Mouse (Mus musculus) left cerebral cortex, postnatal 14 days (tissue): ENCODE measurements around the gene Ltbp1. TPM values are rescaled to one million over a fixed set of nuclear protein-coding genes. Genes with fewer than 3 reads are reported as not detected.

Experiments
- DNase-seq, 2 experiments: peaks; one replicate each; pipeline ENCODE4 v3.0.0; 2021 to 2022; ENCODE audit warnings: low spot score in 2 of 2, mixed read lengths in 1 of 2
- intact Hi-C: fragments of 180-260 bp; cut with DNase I; formaldehyde crosslinking; loops from one replicate; pipeline ENCODE4 v1.15.1; 2025
- total RNA-seq, 2 experiments: library from RNA; stranded (reverse); gene quantifications; 2 replicates each; pipeline ENCODE4 v1.2.3; 2021

Ltbp1 gene
- total RNA-seq, 2 experiments from 2014 or later: 7.4 to 8.9 TPM

DNA sequence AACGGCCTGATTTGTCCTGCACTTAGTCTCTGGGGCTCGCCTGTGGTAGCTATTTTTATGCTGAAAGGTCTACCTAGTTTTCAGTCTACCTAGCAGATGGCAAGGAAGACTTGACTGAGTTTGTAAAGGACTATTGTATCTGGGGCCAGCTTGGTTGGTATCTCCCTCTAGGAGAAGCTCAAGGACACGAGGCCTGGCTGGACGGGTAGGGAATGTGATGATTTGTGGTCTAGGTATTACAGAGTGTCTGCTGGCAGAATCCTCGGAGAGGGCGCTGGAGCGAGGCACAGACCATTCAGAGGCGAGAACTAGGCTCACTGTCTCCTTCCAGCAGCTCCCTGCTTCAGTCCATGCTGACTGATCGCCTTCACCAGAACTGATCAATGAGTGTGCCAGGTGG lies 146.4 kb downstream of the Ltbp1 start:
- no peak for DNase-seq
- intact Hi-C loops: no loop called here

DNA sequence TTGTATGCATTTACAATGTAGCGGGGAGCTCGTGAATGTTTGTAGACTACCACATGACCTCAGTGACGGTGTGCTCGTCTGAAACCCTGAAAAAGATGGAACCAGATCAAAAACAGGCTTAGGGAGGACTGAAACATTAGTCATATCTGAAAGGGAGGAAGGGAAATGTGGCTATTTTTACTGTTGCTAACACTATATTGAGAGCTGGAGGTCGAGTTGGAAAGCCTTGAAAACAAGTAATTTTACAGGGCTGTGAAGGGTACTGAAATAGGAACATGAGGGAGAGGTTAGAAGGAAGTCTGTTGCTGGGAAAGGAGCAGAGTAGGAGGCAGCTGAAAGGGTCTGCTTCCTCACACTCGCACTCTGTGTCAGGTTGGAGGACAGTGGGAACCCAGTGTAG lies 147.7 kb downstream of the Ltbp1 start:
- intact Hi-C loops: no loop called here
- peak in 1 of 2 experiments; percentile 37 for DNase-seq

DNA sequence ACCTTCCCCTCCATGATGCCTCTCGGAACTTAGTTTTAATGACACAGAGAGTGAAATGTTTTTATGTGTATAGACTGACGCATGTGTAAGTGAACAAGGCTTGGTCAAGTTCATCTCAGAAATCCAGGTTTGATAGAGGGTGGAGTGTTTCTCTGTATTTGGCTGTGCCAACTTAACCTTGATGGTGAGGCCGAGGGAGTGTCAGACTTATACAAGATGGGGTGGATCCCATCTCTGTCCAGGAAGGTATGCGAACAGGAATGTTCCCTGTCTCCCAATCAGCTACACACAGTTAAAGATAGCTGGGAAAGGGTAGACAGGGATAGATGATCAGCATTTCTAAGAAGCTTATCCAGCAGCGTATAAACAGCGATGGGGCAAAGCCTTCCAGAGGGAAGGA lies 153.0 kb downstream of the Ltbp1 start:
- no peak for DNase-seq
- intact Hi-C loops: no loop called here

DNA sequence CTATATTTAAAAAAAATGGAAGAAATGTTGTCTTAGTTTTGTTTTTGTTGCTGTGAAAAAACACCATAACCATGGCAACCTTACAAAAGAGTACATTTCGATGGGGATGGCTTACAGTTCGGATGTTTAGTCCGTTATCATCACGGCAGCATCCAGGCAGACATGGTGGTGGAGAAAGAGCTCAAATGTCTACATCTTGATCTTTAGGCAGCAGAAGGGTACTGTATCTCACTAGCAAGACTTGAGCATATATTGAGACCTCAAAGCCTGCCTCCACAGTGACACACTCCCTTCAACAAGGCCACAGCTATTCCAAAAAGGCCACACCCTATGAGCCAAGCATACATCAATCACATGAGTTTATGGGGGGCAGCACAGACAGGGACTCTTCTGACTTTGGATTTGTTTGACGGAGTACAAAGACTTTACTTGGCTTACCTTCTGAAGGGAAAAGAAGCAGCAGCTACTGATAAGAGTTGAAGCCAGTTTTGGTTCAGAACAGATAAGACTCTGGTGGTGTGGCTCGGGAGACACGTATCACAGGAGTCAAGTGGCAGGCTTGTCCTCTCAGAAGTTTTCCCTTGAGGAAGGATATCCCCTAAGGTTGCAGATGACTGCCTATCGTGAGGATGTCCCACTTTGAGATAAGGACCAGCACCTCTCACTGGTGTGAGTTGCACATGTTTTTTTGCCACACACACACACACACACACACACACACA lies 153.9 kb downstream of the Ltbp1 start:
- intact Hi-C loops: no loop called here
- DNase-seq: no peak

DNA sequence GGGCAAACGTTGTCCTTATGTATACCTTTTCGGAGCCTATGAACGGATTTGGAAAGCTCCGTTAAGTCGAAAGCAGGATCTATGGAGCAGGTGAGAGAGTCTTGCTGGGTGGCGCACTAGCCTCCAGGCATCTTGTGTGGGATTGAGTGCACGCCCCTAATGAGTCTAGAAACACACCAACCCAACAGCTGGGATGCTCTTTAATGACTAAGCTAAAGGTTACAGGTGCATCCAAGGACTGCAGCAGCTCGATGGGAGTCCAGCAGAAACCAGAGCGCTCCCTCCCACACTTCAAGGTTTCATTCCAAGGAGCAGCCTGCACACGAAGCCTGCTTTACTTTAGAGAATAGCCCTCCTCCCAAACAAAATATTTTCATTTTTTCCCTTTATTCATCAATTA lies 155.7 kb downstream of the Ltbp1 start:
- DNase-seq: no peak
- intact Hi-C loops: no loop called here

DNA sequence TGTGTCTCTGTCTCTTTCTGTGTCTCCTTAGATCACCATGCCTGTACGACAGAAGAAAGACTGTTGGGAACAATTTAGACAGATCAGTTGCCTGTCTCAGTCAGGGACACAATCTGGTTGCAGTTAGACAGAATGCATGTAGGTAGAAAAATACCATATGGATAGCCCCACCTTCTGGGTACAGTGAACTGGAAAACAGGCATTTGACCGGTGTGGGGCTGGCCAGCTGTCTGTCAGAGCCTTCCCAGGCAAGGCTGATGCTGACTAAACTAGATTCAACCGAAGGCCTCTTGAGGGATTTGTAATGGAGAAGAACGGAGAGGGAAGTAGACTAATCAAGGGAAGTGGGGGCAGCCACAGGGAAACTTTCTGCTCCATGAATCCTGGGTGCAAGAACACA lies 156.6 kb downstream of the Ltbp1 start:
- DNase-seq: no peak
- intact Hi-C loops: no loop called here

DNA sequence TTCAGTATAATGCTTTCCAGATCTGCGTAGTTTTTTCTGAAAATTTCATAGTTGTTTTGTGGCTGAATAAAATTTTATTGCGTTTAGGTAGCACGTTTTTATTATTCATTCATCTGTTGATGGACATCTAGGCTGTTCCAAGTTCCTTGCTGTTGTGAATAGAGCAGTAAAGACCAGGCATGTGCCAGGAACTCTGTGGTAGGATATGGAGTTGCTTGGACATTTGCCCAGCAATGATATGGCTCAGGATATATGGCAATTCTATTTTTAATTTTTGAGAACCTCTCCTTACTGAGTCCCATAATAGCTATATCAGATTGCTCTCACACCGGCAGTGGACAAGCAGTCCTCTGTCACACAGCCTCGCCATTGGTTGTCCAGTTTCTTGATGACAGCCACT lies 159.2 kb downstream of the Ltbp1 start:
- no peak for DNase-seq
- intact Hi-C loops: no loop called here

DNA sequence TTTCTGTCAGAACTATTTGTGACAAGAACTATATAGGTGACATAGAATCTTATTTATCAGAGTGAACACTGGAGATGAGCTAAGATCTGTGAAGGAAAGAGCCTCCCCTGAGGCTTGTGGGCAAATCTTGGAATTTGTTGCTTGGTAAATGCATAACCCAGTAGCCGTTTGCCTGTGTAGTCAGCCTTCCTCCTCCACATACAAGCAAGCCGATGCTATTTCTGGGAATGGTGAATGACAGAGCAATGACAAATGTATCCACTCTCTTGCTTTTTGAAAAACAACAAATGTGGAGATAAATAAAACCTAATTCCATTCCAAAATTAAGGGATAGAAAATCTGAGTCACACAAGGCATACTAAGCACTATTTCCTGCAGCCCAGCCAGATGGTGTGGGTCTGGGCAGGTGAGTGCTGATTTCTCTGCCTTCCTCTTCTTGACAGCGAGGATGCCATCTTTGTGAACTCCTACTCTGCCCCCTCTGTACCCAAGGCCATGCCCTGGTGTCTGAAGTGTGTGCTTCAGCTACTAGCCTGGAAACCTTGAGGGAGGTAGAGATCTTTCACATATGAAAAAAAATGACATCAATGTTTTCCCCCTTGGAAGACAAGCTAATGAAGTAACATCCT lies 163.3 kb downstream of the Ltbp1 start:
- intact Hi-C loops: no loop called here
- peak in 1 of 2 experiments; percentile 18 for DNase-seq

DNA sequence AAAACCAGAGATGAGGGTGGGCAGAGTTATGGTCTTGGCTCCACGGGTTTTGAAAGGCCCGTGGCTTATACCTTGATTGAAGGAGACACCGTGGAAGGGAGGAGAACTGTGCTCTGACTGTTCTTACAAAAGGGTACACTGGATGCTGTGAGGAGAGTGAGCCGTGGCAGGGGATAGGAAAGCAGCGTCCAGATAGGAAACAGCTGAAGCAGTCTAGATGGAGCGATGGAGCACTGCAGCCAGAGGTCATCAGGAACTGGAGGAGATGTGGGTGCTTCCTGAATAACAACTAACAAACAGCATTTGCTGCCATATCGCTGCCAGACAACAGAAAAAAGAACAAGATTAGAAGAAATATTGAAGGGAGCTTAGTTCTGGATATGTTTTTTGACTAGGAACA lies 166.3 kb downstream of the Ltbp1 start:
- DNase-seq: no peak
- intact Hi-C loops: no loop called here

DNA sequence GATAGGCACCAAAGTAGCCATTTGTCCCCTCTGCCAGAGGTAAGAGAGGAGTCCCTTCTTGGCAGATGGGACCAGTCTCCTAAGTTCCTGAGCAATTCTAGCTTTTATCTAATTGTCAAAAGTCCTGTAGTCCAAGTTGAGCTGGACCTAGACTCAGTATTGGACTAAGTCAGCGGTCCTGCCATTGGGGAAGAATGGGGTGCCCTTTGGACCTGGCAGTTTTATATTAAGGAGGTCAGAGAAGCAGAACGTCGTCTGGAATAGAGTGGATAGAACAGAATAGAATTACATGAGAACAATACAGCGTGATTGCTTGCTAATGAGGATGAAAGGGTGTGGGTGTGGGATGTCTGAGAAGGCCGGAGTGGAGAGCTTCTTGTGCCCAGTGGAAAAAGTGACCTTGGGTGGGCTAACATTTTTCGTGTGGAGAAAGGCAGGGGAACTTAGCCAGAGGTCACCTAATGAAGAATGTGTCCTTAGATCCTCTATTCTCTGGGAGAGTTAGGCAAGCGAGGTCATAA lies 167.4 kb downstream of the Ltbp1 start:
- intact Hi-C loops: no loop called here
- no peak for DNase-seq

DNA sequence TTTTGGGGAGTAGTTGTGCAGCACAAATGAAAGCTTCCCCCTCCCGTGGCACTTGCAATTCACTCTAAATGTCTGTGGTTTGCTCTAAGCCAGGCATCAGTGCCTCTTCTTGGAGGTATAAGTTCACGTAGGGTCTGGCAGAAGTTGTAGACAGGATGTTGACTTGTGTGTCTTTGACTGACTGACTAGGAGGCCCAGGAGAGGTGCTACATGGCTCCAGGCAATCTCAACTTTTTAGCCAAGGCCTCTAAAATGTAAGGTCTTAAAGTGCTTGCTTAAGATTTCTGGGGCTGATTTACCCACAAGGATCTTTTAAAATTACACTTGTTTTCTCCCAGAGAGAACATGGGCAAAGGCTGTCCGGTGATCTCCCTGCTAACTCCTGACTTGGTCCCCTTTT lies 169.1 kb downstream of the Ltbp1 start:
- intact Hi-C loops: no loop called here
- DNase-seq: no peak

DNA sequence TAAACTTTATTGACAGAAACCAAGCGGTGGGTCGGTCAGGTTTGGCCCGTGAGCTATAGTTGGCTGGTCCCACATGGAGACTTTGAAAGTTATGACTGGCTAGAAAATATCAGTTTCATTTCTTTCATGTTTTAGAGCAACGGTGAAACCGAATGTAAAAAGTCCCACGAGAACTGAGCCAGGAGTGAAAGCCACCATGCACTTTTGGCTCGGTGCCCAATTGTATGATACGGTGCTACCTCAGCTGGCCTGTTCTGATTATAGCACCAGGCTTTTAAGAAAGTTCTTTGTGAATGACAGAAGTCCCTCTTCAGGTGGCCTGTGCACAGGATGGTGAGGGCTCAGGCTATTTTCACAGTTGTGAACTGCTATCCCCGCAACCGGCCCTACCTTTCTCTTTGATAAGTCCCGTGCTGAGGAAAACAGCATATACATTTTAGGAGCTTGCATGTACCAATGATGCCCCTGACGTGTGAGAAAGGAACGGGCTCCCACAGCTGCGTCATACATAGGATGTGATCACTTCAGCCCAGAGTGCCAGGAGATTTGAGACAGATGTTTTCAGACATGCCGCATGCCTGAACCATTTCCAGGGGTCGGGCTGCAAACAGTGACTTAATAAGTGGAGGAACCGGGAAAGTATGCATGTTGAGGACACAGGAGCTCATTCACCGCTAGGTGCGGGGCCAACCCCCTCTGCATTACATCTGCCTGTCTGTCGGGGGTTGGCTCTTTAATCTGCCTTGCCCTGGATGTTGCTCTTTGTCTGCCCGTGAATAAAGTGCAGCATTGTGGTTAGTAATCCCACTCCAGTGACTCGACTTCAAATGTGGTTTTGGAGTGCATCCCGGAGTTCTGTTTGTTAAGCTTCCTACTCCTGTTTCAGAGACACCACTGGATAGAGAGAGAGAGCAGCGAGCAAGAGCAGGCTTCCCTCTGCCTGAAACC lies 172.8 kb downstream of the Ltbp1 start:
- peak; percentile 25 to 34 for DNase-seq
- intact Hi-C loops: no loop called here

DNA sequence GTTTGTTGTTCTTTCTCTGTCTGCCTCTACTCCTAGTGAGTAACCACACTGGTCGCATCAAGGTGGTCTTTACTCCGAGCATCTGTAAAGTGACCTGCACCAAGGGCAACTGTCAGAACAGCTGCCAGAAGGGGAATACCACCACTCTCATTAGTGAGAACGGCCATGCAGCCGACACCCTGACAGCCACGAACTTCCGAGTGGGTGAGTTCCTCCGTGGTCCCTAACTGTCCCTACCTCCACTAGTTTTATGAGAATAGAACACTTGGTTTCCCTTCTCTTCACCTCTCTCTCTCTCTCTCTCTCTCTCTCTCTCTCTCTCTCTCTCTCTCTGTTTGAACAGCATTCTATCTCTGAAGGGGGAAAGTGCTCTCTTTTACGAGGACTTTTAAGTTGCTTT lies 173.6 kb downstream of the Ltbp1 start:
- intact Hi-C loops: no loop called here

DNA sequence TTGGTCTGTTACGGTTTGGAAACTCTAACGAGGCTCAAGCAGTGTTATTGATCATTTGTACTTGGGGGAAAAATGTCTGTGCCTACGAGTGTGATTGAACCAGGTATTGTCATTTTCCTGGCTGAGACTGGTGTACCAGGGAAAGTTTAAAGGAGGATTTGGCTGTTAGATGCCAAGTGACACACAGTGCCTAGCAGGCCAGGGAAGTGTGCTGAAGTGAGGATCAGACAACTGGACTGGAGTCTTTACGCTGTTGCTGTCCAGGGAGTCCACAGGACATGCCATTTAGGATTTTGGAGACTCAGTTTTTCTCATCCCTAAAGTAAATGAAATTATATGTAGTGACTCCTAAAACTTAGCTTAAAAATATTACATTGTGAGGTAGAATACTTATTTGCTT lies 174.9 kb downstream of the Ltbp1 start:
- DNase-seq: no peak
- intact Hi-C loops: no loop called here

More for the DNA sequence above, 173.6 kb downstream of the Ltbp1 start:
- DNase-seq: no peak

DNA sequence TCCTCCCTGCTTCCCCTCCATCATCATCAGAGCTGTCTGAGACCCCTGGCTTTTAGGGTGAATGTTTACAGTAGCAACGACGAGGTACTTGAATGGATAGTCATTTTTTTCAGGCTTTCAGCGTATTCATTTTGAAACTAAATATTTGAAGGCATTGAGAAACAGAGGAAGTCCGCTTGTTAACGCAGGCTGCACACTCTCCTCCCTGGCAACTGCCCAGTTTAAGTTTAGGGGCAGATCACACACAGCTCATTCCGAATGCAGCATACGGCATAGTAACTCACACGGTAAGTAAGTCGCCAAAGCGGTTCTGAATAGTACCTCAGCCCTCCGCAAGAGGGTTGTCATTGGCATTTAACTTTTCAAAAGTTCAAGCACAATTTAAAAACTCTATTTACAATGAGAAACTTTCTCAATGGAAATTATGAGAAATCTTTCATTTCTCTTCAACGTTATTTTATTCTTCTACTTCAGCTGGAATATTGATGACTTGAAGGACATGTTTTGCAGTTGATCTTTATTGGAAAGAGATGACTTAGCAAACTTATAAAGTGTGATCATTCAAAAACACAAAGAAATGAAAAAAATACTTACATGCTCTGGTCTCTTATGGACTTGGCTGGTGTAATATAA lies 175.7 kb downstream of the Ltbp1 start:
- intact Hi-C loops: no loop called here

DNA sequence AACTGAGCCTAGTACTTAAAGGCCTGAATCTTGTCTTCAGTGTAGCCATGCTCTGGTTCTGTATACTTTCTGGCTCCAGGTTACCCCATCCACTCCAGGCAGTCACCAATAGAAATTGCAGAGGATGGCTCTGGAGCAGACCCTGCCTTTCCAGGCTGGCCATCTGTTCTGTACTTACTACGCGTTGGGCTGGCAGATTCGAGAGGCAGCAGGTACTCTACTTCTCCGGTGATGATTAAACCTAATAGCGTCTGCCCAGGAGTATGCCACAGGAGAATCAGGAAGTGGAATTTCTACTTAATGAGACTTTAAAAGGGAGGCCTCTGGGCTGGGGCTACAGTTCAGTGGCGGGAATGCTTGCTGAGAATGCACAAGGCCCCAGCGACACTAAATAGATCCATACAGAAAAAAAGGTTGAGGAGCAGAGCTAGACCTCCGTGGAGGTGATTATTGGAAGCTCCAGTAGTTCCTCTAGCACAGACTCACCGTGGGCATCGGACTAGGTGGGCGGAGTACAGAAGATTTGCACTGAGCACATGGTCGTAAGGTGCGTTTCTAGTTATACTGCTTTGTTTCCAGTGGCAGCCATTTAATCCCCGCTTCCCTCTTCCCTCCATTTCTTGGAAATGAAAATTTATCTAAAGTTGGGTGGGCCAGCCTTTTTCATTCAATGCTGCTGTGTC lies 177.1 kb downstream of the Ltbp1 start:
- intact Hi-C loops: no loop called here
- no peak for DNase-seq

More for the DNA sequence above, 175.7 kb downstream of the Ltbp1 start:
- no peak for DNase-seq

DNA sequence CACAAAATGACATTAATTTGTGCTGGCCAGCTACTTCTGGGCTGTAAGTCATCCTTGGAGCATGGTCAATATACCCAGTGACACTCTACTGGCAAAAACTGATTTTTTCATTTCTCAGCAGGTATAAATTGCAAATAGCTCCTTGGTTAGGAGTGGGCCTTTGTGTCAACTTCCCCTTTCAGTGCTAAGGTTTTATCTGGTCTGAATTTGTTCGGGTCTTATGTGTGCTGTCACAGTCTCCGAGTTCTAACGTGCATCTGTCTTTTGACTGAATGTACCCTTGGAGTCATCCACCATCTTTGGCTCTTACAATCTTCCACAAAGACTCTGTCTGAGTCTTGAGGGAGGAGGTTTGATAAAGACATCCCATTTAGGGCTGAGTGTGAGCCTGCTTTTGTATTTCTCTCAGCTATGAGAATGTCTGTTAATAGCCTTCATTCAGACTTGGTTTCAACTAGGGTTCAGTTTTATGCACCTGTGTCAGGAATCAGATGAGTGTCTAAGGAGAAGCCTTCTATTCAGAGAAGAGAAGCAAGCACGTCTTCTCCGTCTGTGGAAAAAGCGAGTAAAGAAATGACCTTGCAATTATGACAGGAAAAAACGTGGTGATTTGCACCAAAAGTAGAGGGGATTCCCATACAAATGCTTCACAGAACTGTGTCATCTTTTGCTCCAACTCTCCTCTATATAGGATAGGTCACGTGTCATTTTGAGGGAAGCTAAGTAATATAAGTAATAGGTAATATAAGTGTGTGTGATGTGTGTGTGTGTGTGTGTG lies 181.6 kb downstream of the Ltbp1 start:
- intact Hi-C loops: no loop called here
- no peak for DNase-seq

DNA sequence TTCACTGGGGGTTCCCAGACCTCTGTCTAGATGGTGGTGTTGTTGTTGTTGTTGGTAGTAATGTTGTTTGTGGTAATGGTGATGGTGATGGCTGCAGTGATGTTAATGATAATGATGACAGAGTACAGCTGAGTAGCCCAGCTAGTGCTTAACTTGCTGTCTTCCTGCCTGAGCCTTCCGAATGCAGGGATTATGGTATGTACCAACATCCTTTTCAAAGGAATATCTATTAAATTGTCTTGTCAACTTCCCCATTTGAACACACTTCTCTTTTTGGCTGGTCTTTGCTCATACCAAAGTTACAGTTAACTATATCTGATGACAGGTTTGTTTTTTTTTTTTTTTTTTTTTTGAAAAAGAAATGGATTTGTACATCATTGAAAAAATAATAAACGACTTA lies 191.6 kb downstream of the Ltbp1 start:
- intact Hi-C loops: no loop called here
- no peak for DNase-seq
